Mouse (Mus musculus) lung, embryonic 15.5 days (tissue): Measurements from ENCODE around the gene Klf2. TPM values are rescaled to one million over a fixed set of nuclear protein-coding genes. Genes with fewer than 3 reads are reported as not detected.

Experiments
- ATAC-seq: fragments of 200-750 bp; cut with Nextera tagmentation; 2 replicates; pipeline ENCODE4 v1.8.0; 2017; ENCODE audit warnings: moderate number of reproducible peaks, borderline replicate concordance; ENCODE audit not compliant: low FRiP score, low TSS enrichment; ENCODE audit errors: extremely low read depth
- H3K27ac ChIP-seq: fragments of 300-500 bp; sonication (generic); 2 replicates; pipeline ENCODE4 v1.5.1; 2015; ENCODE audit warnings: moderate library complexity, mild to moderate bottlenecking, inconsistent platforms
- H3K27me3 ChIP-seq: fragments of 300-500 bp; sonication (generic); 2 replicates; pipeline ENCODE4 v1.6.1; 2015; ENCODE audit warnings: inconsistent platforms
- H3K36me3 ChIP-seq: fragments of 300-500 bp; sonication (generic); 2 replicates; pipeline ENCODE4 v1.6.1; 2015; ENCODE audit warnings: inconsistent platforms
- H3K4me1 ChIP-seq: fragments of 300-500 bp; sonication (generic); 2 replicates; pipeline ENCODE4 v1.6.1; 2015; ENCODE audit warnings: inconsistent platforms
- H3K4me2 ChIP-seq: fragments of 300-500 bp; sonication (generic); 2 replicates; pipeline ENCODE4 v1.6.1; 2015; ENCODE audit warnings: inconsistent platforms, mild to moderate bottlenecking, moderate library complexity
- H3K4me3 ChIP-seq: fragments of 300-500 bp; sonication (generic); 2 replicates; pipeline ENCODE4 v1.5.1; 2015; ENCODE audit warnings: mild to moderate bottlenecking, inconsistent platforms
- H3K9ac ChIP-seq: fragments of 300-500 bp; sonication (generic); 2 replicates; pipeline ENCODE4 v1.6.1; 2015; ENCODE audit warnings: inconsistent platforms
- H3K9me3 ChIP-seq: fragments of 300-500 bp; sonication (generic); 2 replicates; pipeline ENCODE4 v1.6.1; 2016; ENCODE audit warnings: inconsistent platforms
- WGBS: fragments of 180-500 bp; shearing (Covaris S2); methylation state at CpG from one replicate; pipeline ENCODE4 v1.1.7; 2015; 5-methylcytosine and 5-hydroxymethylcytosine counted together
- polyA plus RNA-seq: library from polyadenylated mRNA; unstranded; fragments of >200 nt; fragmentation: Nextera tagmentation; extraction: Ambion mirVana; gene quantifications from 2 replicates; pipeline ENCODE4 v1.2.1, GENCODE M21; 2015

The Klf2 gene
- polyA plus RNA-seq, 1 experiment from 2014 or later = 14.0 TPM

DNA sequence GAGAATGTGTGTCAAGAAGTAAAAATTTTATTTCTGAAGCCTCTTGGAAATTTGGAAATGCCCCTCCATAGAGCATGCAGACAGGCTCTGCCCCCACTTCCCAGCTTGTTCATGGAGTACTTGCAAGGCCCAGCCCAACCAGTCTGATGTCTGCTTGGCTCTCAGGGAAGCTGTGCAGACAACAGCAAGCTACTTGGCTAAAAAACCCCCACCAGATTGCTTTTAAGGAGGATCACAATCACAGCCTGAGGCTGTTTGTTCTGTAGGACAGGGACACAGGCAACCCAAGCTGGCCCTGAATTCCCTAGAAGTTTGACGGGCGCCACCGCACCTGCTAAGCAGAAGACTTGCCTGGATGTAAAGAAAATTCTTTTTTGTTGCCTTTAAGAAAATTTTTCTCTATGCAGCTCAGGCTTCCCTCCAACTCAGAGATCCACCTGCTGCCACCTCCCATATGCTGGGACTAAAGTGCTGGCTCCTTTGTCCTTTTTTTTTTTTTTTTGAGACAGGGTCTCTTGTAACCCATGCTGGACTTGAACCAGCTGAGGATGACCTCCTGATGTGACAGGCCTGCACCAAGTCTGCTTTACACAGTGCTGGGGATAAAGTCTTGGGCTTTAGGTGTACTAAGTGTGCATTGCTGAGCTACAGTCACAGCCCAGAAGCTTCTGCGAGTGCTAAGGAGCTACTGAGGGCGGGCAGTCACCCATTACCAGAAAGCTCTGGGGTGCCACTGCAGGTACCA lies 23.9 kb downstream of the Klf2 start:
- Histone ChIP-seq H3K4me1 (no peaks in the 10 kb centered on the region), H3K27ac (no peak overlapping the region), H3K9ac (no peak overlapping the region), H3K36me3 (peaks cover 52% of the 10 kb centered on the region), H3K4me3 (no peak overlapping the region), H3K27me3 (no peaks in the 10 kb centered on the region), H3K4me2 (no peak overlapping the region), H3K9me3 (no peaks in the 10 kb centered on the region)
- ATAC-seq = no peak
- WGBS = 95% methylated on average over 5 of the region's 5 CpGs

- no peak overlapping the region for H3K4me3 ChIP-seq
- H3K4me1 ChIP-seq = no peaks in the 10 kb centered on the region
- H3K9ac ChIP-seq = no peak overlapping the region
- H3K27ac ChIP-seq = no peak overlapping the region
- H3K27me3 ChIP-seq = no peaks in the 10 kb centered on the region
- no peak overlapping the region for H3K4me2 ChIP-seq
- H3K9me3 ChIP-seq = no peaks in the 10 kb centered on the region
- ATAC-seq = no peak
- peaks cover 44% of the 10 kb centered on the region for H3K36me3 ChIP-seq
- 72% methylated on average over 4 of the region's 4 CpGs for WGBS
Observed at GRCm38 (mm10) chr8:72343725-72344124, 24.9 kb downstream of the Klf2 start.

GRCm38 (mm10) chr8:72347553-72347952 lies 28.7 kb downstream of the Klf2 start:
- H3K36me3 ChIP-seq = peaks cover 25% of the 10 kb centered on the region
- no peak overlapping the region for H3K4me3 ChIP-seq
- H3K9me3 ChIP-seq = no peaks in the 10 kb centered on the region
- H3K4me2 ChIP-seq = no peak overlapping the region
- H3K4me1 ChIP-seq = no peaks in the 10 kb centered on the region
- no peak overlapping the region for H3K9ac ChIP-seq
- 75% methylated on average over 1 of the region's 1 CpGs for WGBS
- no peaks in the 10 kb centered on the region for H3K27me3 ChIP-seq
- no peak overlapping the region for H3K27ac ChIP-seq
- no peak for ATAC-seq

DNA sequence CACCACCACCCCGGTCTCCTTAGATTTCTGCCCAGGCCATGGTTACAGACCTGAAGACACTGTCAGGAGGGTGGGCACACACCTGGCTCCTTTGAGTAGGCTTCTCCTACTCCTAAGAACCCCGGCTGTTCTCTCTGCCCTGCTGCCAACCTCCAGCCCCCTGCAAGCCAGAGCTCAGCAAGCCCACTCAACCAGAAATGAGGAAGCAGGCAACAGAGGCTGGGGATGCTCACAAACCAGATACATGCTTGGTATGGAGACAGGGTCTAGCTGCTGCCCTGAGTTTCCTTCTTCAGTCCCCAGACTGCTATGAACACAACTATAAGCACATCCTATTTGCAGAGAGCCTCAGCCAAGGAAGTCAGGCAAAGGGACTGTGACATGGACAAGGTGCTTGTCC lies 29.3 kb downstream of the Klf2 start:
- no peak for ATAC-seq
- Histone ChIP-seq H3K9me3 (no peaks in the 10 kb centered on the region), H3K27me3 (no peaks in the 10 kb centered on the region), H3K36me3 (peaks cover 22% of the 10 kb centered on the region), H3K4me1 (0 out of 2 replicates have a peak, but pooled peaks cover under 1% of the 10 kb centered on the region), H3K27ac (no peak overlapping the region), H3K9ac (no peak overlapping the region), H3K4me2 (no peak overlapping the region), H3K4me3 (no peak overlapping the region)
- 100% methylated on average over 2 of the region's 2 CpGs for WGBS

GRCm38 (mm10) chr8:72348956-72349355 lies 30.1 kb downstream of the Klf2 start:
- Histone ChIP-seq H3K27me3 (no peaks in the 10 kb centered on the region), H3K9ac (no peak overlapping the region), H3K4me3 (no peak overlapping the region), H3K27ac (no peak overlapping the region), H3K4me2 (no peak overlapping the region), H3K9me3 (no peaks in the 10 kb centered on the region), H3K4me1 (peaks cover 7% of the 10 kb centered on the region), H3K36me3 (peaks cover 20% of the 10 kb centered on the region)
- 76% methylated on average over 1 of the region's 1 CpGs for WGBS
- no peak for ATAC-seq

DNA sequence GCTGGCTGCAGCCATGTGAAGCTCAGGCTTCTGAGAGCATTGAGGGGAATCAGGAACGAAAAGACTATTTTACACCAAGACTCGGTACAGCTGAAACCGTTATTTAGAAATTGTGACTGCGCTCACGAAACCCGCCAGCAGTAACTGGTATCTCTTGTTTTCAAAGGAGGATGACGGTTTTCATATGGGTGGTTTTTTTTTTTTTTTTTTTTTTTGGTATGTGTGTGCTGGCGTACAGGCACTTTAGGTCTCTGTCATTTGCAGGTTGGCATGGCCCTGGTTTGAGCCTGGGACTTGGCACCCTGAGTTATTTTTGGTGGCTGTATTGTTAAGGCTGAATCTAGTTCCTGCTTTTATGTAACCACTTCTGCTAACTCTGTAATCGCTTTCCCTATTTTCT lies 31.0 kb downstream of the Klf2 start:
- ATAC-seq = no peak
- no peak overlapping the region for H3K4me2 ChIP-seq
- no peaks in the 10 kb centered on the region for H3K27me3 ChIP-seq
- no peaks in the 10 kb centered on the region for H3K9me3 ChIP-seq
- WGBS = 84% methylated on average over 9 of the region's 9 CpGs
- H3K4me1 ChIP-seq = peaks cover 11% of the 10 kb centered on the region
- peaks cover 17% of the 10 kb centered on the region; the same call in 1 of the 2 replicates for H3K36me3 ChIP-seq
- H3K27ac ChIP-seq = no peak overlapping the region
- H3K4me3 ChIP-seq = no peak overlapping the region
- H3K9ac ChIP-seq = no peak overlapping the region

- WGBS = 94% methylated on average over 8 of the region's 8 CpGs
- H3K9ac ChIP-seq = no peak overlapping the region
- H3K4me3 ChIP-seq = no peak overlapping the region
- H3K4me1 ChIP-seq = peaks cover 11% of the 10 kb centered on the region
- H3K9me3 ChIP-seq = no peaks in the 10 kb centered on the region
- no peaks in the 10 kb centered on the region for H3K27me3 ChIP-seq
- H3K27ac ChIP-seq = no peak overlapping the region
- no peak overlapping the region for H3K4me2 ChIP-seq
- ATAC-seq = no peak
- H3K36me3 ChIP-seq = peaks cover 13% of the 10 kb centered on the region; the same call in 1 of the 2 replicates
Observed at GRCm38 (mm10) chr8:72350727-72351126, 31.9 kb downstream of the Klf2 start.

- ATAC-seq = no peak
- peaks cover 16% of the 10 kb centered on the region; the same call in 1 of the 2 replicates for H3K36me3 ChIP-seq
- H3K27ac ChIP-seq = no peak overlapping the region
- no peak overlapping the region for H3K4me3 ChIP-seq
- H3K9me3 ChIP-seq = no peaks in the 10 kb centered on the region
- H3K4me1 ChIP-seq = peaks cover 11% of the 10 kb centered on the region
- no peak overlapping the region for H3K9ac ChIP-seq
- H3K4me2 ChIP-seq = no peak overlapping the region
- H3K27me3 ChIP-seq = no peaks in the 10 kb centered on the region
- 87% methylated on average over 7 of the region's 7 CpGs for WGBS
Observed at GRCm38 (mm10) chr8:72351405-72352005, 32.7 kb downstream of the Klf2 start.

- no peak overlapping the region for H3K9ac ChIP-seq
- peaks cover 29% of the 10 kb centered on the region for H3K36me3 ChIP-seq
- no peaks in the 10 kb centered on the region for H3K27me3 ChIP-seq
- peak overlapping the region; percentile 57; the same call in 1 of the 2 replicates for H3K27ac ChIP-seq
- peaks cover 11% of the 10 kb centered on the region for H3K4me1 ChIP-seq
- WGBS = 72% methylated on average over 8 of the region's 8 CpGs
- ATAC-seq = peak; percentile 70
- H3K4me2 ChIP-seq = no peak overlapping the region
- H3K4me3 ChIP-seq = no peak overlapping the region
- H3K9me3 ChIP-seq = no peaks in the 10 kb centered on the region
Observed at GRCm38 (mm10) chr8:72352951-72353699, 34.3 kb downstream of the Klf2 start.

DNA sequence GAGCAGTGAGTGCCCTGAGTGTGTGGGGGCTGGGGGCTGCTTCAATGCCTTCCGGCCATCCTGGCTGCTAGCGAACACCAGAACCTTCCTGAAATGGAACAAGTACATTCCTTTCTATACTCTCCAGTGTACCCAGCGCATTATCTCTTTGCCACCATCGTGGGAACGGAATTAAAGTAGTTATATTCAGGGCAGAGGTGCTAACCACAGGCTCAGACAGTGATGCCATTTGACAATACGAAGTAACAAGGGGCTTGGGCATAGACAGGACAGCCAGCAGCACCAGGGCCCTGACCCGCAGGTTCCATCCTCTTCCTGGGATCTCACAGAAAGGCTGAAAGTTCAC lies 34.8 kb downstream of the Klf2 start:
- peaks cover 32% of the 10 kb centered on the region for H3K36me3 ChIP-seq
- 75% methylated on average over 7 of the region's 7 CpGs for WGBS
- ATAC-seq = no peak; the same call in 1 of the 2 replicates

DNA sequence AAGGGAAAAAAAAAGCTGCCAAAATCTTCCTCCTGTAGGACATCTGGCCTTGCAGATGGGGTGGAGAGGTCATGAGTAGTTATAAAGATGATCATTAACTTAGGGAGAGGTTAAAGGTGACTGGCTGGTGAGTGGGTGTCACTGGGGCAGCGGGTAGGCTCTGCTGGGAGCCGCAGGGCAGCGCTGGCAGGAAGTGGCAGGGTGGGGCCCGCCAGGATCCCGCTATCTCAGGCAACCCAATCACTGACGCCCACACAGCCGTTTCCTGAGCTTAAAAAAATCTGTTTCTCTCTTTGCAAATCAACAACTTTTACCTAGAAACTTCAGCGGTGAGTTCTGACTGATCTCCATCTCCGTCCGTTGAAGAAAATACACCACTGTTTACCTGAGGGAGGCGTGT lies 35.4 kb downstream of the Klf2 start:
- Histone ChIP-seq H3K27ac (peak overlapping the region; percentile 57), H3K4me2 (no peak overlapping the region), H3K36me3 (peaks cover 38% of the 10 kb centered on the region), H3K27me3 (no peaks in the 10 kb centered on the region), H3K9ac (no peak overlapping the region), H3K9me3 (no peaks in the 10 kb centered on the region), H3K4me1 (peaks cover 11% of the 10 kb centered on the region), H3K4me3 (no peak overlapping the region)
- ATAC-seq = no peak
- 55% methylated on average over 11 of the region's 11 CpGs for WGBS

More for the DNA sequence above, 34.8 kb downstream of the Klf2 start:
- no peaks in the 10 kb centered on the region for H3K9me3 ChIP-seq
- H3K27me3 ChIP-seq = no peaks in the 10 kb centered on the region
- H3K4me2 ChIP-seq = no peak overlapping the region
- no peak overlapping the region for H3K9ac ChIP-seq
- peaks cover 11% of the 10 kb centered on the region for H3K4me1 ChIP-seq
- no peak overlapping the region for H3K4me3 ChIP-seq
- peak overlapping the region; percentile 57 for H3K27ac ChIP-seq

DNA sequence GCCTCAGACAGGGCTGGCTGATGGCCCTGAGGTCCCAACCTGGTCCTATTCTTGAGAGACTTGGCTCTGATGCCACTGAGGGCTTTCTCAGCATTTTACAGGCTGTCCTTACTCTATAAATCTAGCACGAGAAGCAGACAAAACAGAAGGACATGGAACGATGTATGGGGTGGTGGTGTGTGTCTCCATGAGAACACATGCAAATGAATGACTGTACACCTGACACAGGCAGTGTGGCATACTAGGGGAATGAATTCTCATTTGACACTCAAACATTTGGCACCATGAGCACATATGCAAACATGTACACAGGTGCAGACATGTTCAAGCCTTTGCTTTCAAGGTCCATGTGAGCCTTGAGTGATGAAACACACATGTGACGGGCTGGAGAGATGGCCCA lies 37.8 kb downstream of the Klf2 start:
- ATAC-seq = no peak
- Histone ChIP-seq H3K9me3 (no peaks in the 10 kb centered on the region), H3K27me3 (no peaks in the 10 kb centered on the region), H3K4me2 (no peak overlapping the region), H3K27ac (no peak overlapping the region), H3K9ac (no peak overlapping the region), H3K36me3 (peaks cover 44% of the 10 kb centered on the region), H3K4me3 (no peak overlapping the region), H3K4me1 (peaks cover 11% of the 10 kb centered on the region)
- 83% methylated on average over 3 of the region's 3 CpGs for WGBS
